Mouse (Mus musculus): ENCODE results near the gene Pofut2.

Gene Pofut2

GRCm38 (mm10) chr10:77231861-77232755 is 26.9 kb upstream of the Pofut2 start:
- DNase-seq: no peak

GRCm38 (mm10) chr10:77233230-77233629 is 25.8 kb upstream of the Pofut2 start:
- DNase-seq: no peak

GRCm38 (mm10) chr10:77234991-77235616 is 23.9 kb upstream of the Pofut2 start:
- no peak for DNase-seq

GRCm38 (mm10) chr10:77237795-77238580 is 21.0 kb upstream of the Pofut2 start:
- no peak for DNase-seq

- DNase-seq: no peak
These were observed 18.3 kb upstream of the Pofut2 start for GRCm38 (mm10) chr10:77240764-77241163.

GRCm38 (mm10) chr10:77242396-77242795 is 16.6 kb upstream of the Pofut2 start:
- no peak for DNase-seq

GRCm38 (mm10) chr10:77242871-77243270 is 16.1 kb upstream of the Pofut2 start:
- no peak for DNase-seq

GRCm38 (mm10) chr10:77243572-77244161 is 15.4 kb upstream of the Pofut2 start:
- DNase-seq: no peak

- no peak for DNase-seq
These were observed 14.2 kb upstream of the Pofut2 start for GRCm38 (mm10) chr10:77244777-77245176.

GRCm38 (mm10) chr10:77247048-77247447 is 12.0 kb upstream of the Pofut2 start:
- no peak for DNase-seq

- DNase-seq: no peak
These were observed 11.3 kb upstream of the Pofut2 start for GRCm38 (mm10) chr10:77247707-77248106.

- peak; percentile 50 for DNase-seq
These were observed 7.7 kb upstream of the Pofut2 start for GRCm38 (mm10) chr10:77251223-77251783.

GRCm38 (mm10) chr10:77251784-77252539 is 7.1 kb upstream of the Pofut2 start:
- DNase-seq: peak; percentile 65

- DNase-seq: peak; percentile 79
These were observed 6.2 kb upstream of the Pofut2 start for GRCm38 (mm10) chr10:77252790-77253189.

- no peak for DNase-seq
These were observed 3.8 kb upstream of the Pofut2 start for GRCm38 (mm10) chr10:77255231-77255630.

- DNase-seq: no peak
These were observed 3.3 kb upstream of the Pofut2 start for GRCm38 (mm10) chr10:77255676-77256075.

- no peak for DNase-seq
These were observed 902 bp upstream of the Pofut2 start for GRCm38 (mm10) chr10:77258041-77258590.

GRCm38 (mm10) chr10:77260166-77260875 is 1.3 kb downstream of the Pofut2 start:
- DNase-seq: no peak

- DNase-seq: no peak
These were observed 7.3 kb downstream of the Pofut2 start for GRCm38 (mm10) chr10:77266281-77266680.

- no peak for DNase-seq
These were observed 8.0 kb downstream of the Pofut2 start for GRCm38 (mm10) chr10:77267027-77267426.

GRCm38 (mm10) chr10:77269129-77269528 is 10.1 kb downstream of the Pofut2 start:
- no peak for DNase-seq

Measured in cerebellum, adult 11 months (tissue).